Mouse (Mus musculus): ENCODE results near the gene Rbpjl.

DNA sequence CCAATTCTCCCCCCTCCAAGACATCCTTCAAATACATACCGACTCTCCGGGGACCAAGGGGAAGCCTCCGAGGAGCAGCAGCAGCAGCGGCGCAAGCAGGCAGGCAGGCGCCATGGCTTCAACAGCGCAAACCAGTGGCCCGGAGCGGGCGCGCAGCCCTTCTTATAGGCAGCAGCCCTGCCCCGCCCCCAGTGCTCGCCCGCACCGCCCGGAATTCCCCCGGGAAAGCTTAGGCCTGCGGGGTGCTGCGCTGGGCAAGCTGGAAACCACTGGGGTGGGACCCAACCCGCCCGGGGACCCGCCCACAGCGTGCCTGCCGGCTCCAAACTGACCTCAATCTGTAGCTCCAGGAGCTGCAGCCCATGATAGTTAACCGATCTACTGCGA, 40.1 kb downstream of the Rbpjl start:
- TF ChIP-seq CTCF (IDR thresholded peaks at IDR 0.05) (peak; percentile 52), EP300 (IDR thresholded peaks at IDR 0.05; ENCODE audit: insufficient read depth, low read depth, low read length) (no peak)
